Mouse (Mus musculus): ENCODE measurements around the gene Rab11fip5.
A peak's percentile ranks its signal among the peaks of the same experiment; 100 is the strongest.

Rab11fip5 gene

GRCm38 (mm10) chr6:85372496-85372895 is 1.9 kb downstream of the Rab11fip5 start:
- DNase-seq, result no peak

GRCm38 (mm10) chr6:85371859-85372405 is 2.5 kb downstream of the Rab11fip5 start:
- no peak for DNase-seq

GRCm38 (mm10) chr6:85370666-85371430 is 3.6 kb downstream of the Rab11fip5 start:
- DNase-seq, result no peak

GRCm38 (mm10) chr6:85370041-85370440 is 4.4 kb downstream of the Rab11fip5 start:
- no peak for DNase-seq

GRCm38 (mm10) chr6:85369181-85369860 is 5.1 kb downstream of the Rab11fip5 start:
- no peak for DNase-seq

GRCm38 (mm10) chr6:85368722-85369121 is 5.7 kb downstream of the Rab11fip5 start:
- no peak for DNase-seq

- no peak for DNase-seq
These were observed 6.3 kb downstream of the Rab11fip5 start for GRCm38 (mm10) chr6:85368166-85368565.

- no peak for DNase-seq
These were observed 8.0 kb downstream of the Rab11fip5 start for GRCm38 (mm10) chr6:85366387-85366786.

GRCm38 (mm10) chr6:85364439-85364838 is 10.0 kb downstream of the Rab11fip5 start:
- DNase-seq, result no peak

- no peak for DNase-seq
These were observed 10.6 kb downstream of the Rab11fip5 start for GRCm38 (mm10) chr6:85363906-85364260.

- DNase-seq, result no peak
These were observed 11.1 kb downstream of the Rab11fip5 start for GRCm38 (mm10) chr6:85363231-85363905.

- DNase-seq, result no peak
These were observed 11.8 kb downstream of the Rab11fip5 start for GRCm38 (mm10) chr6:85362610-85363009.

- DNase-seq, result no peak
These were observed 14.1 kb downstream of the Rab11fip5 start for GRCm38 (mm10) chr6:85360311-85360710.

GRCm38 (mm10) chr6:85358877-85359276 is 15.6 kb downstream of the Rab11fip5 start:
- DNase-seq, result no peak

- no peak for DNase-seq
These were observed 17.6 kb downstream of the Rab11fip5 start for GRCm38 (mm10) chr6:85356682-85357465.

- no peak for DNase-seq
These were observed 18.7 kb downstream of the Rab11fip5 start for GRCm38 (mm10) chr6:85355753-85356152.

- DNase-seq, result no peak
These were observed 19.7 kb downstream of the Rab11fip5 start for GRCm38 (mm10) chr6:85354709-85355108.

GRCm38 (mm10) chr6:85353706-85354105 is 20.7 kb downstream of the Rab11fip5 start:
- no peak for DNase-seq

GRCm38 (mm10) chr6:85350157-85350556 is 24.3 kb downstream of the Rab11fip5 start:
- DNase-seq, result no peak

GRCm38 (mm10) chr6:85349246-85349645 is 25.2 kb downstream of the Rab11fip5 start:
- no peak for DNase-seq

GRCm38 (mm10) chr6:85348133-85348532 is 26.3 kb downstream of the Rab11fip5 start:
- DNase-seq, result no peak

- DNase-seq, result peak; percentile 84
These were observed 28.3 kb downstream of the Rab11fip5 start for GRCm38 (mm10) chr6:85346028-85346634.

Measured in liver (tissue).